Mouse (Mus musculus) kidney, adult 11 months (tissue): Measurements from ENCODE around the gene Mfsd14a.

Experiments used
- DNase-seq: peaks from one replicate; pipeline ENCODE4 v3.0.0; 2022

Mfsd14a gene

GRCm38 (mm10) chr3:116595603-116595991, 66.9 kb downstream of the Mfsd14a start:
- no peak for DNase-seq

GRCm38 (mm10) chr3:116594728-116595602, 67.5 kb downstream of the Mfsd14a start, which contains the start of gene Sass6:
Sass6 (plus strand) TSS chr3:116594982.
- peak; percentile 94 for DNase-seq

- DNase-seq = no peak
Observed at GRCm38 (mm10) chr3:116594076-116594727, 68.3 kb downstream of the Mfsd14a start.

- DNase-seq = no peak
Observed at GRCm38 (mm10) chr3:116582201-116582600, 80.3 kb downstream of the Mfsd14a start.
